Comparison of ENCODE assay signal across 7 mouse cellular contexts in the genomic region with DNA sequence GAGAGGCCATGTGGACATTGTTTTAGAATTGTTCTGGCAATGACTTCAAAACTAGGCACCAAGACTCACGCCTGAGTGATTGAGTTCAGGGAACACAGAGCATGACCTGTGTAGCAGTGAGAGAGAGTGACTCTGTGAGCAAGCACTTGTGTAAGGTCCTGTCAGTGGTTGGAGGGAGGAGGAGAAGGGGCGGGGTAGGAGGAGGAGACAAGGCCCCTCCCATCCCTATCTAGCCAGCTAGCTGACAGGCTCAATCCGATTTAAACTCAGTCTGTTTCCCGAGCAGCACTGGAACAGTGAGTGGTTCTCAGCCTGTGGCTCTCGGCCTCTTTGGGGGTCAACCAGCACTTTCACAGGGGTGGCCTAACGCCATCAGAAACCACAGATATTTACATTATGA. TPM values are rescaled to one million over a fixed set of nuclear protein-coding genes. Genes with fewer than 3 reads are reported as not detected.
A peak's percentile ranks its signal among the peaks of the same experiment; 100 is the strongest.
DNase-seq lines count a peak whose midpoint lies in the region; ATAC-seq and TF ChIP-seq lines count a peak whose summit lies in the region.

No protein-coding gene starts in this region.

- no peak for TF ChIP-seq CTCF in Patski (IDR thresholded peaks at IDR 0.05)
- no peak for TF ChIP-seq CTCF in intestine, postnatal 0 days (IDR thresholded peaks at IDR 0.05; ENCODE audit: low read depth)
- no peak for TF ChIP-seq CTCF in lung, postnatal 0 days (IDR thresholded peaks at IDR 0.05)

- no peak overlapping the region for H3K4me2 ChIP-seq in intestine, postnatal 0 days (replicated peaks; ENCODE audit: low read depth)
- no peak overlapping the region for H3K4me2 ChIP-seq in lung, postnatal 0 days (replicated peaks; ENCODE audit: low read depth, low read length)

- H3K36me3 ChIP-seq in intestine, postnatal 0 days (ENCODE audit: control insufficient read depth, insufficient read depth) = peaks cover 34% of the 10 kb centered on the region
- H3K36me3 ChIP-seq in lung, postnatal 0 days (ENCODE audit: insufficient read depth, low read length) = peaks cover 10% of the 10 kb centered on the region

- CTCF ChIA-PET in Patski (lab: Charles Lee) = no interaction called here

- no peak overlapping the region for H3K4me3 ChIP-seq in intestine, postnatal 0 days (ENCODE audit: low read depth, low read length)
- H3K4me3 ChIP-seq in lung, postnatal 0 days (ENCODE audit: low read depth, low read length) = no peak overlapping the region

- 14% methylated on average over 6 of the region's 6 CpGs for WGBS in intestine, postnatal 0 days
- 21% methylated on average over 6 of the region's 6 CpGs for WGBS in lung, postnatal 0 days

- peak; percentile 78 for ATAC-seq in Patski
- ATAC-seq in erythroblast, adult 5-6 weeks (replicated peaks; ENCODE audit: low FRiP score, poor library complexity, severe bottlenecking) = peak; percentile 91
- ATAC-seq in intestine, postnatal 0 days = peak; percentile 93
- peak; percentile 97 for ATAC-seq in lung, postnatal 0 days

- H3K27ac ChIP-seq in intestine, postnatal 0 days (ENCODE audit: low read depth, low read length) = 0 out of 2 replicates have a peak overlapping the region, but pooled peaks have one; percentile 5
- no peak overlapping the region for H3K27ac ChIP-seq in lung, postnatal 0 days (ENCODE audit: low read length)

- H3K9ac ChIP-seq in intestine, postnatal 0 days (ENCODE audit: low read depth, low read length) = no peak overlapping the region
- no peak overlapping the region for H3K9ac ChIP-seq in lung, postnatal 0 days (replicated peaks; ENCODE audit: low read depth)

- H3K4me1 ChIP-seq in intestine, postnatal 0 days (replicated peaks; ENCODE audit: control insufficient read depth, insufficient read depth, low read length) = 0 out of 2 replicates have a peak, but pooled peaks cover 4% of the 10 kb centered on the region
- no peaks in the 10 kb centered on the region; the same call in 1 of the 2 replicates for H3K4me1 ChIP-seq in lung, postnatal 0 days (ENCODE audit: insufficient read depth, low read depth, low read length)

- POLR2A ChIA-PET in Patski (lab: Charles Lee) = no interaction called here

- in situ Hi-C loops in Patski (cut with MboI; ENCODE audit: low pct_unique_long_range_greater_than_20kb) = no loop called here

- H3K27me3 ChIP-seq in Patski = no peaks in the 10 kb centered on the region
- H3K27me3 ChIP-seq in intestine, postnatal 0 days (replicated peaks; ENCODE audit: control insufficient read depth, insufficient read depth, low read length) = no peaks in the 10 kb centered on the region
- no peaks in the 10 kb centered on the region for H3K27me3 ChIP-seq in lung, postnatal 0 days (replicated peaks; ENCODE audit: insufficient read depth, low read length)

- TF ChIP-seq EP300 in lung, postnatal 0 days (IDR thresholded peaks at IDR 0.05) = no peak

- H3K9me3 ChIP-seq in intestine, postnatal 0 days (ENCODE audit: control insufficient read depth) = no peaks in the 10 kb centered on the region
- no peaks in the 10 kb centered on the region for H3K9me3 ChIP-seq in lung, postnatal 0 days (ENCODE audit: low read length)

- DNase-seq in A20 (ENCODE audit: low read depth, low spot score) (peak; percentile 33), Patski (ENCODE audit: low read depth, low spot score) (no peak)
- peak; percentile 87 for DNase-seq in lung, postnatal 0 days (ENCODE audit: low spot score)
- no peak for DNase-seq in testis, postnatal 14 days (ENCODE audit: low spot score)
- DNase-seq in T-cell, adult 2 months (ENCODE audit: low spot score) = no peak

RNA-seq across cellular contexts. Expression of gene Mtf1, which starts 15.9 kb away (rescaled TPM):
- 8.3 TPM for polyA plus RNA-seq in Patski (2021)
- 5.2 and 5.4 TPM in 2 replicates for total RNA-seq in erythroblast, adult 5-6 weeks (2015; ENCODE audit: low replicate concordance)
- total RNA-seq in erythroblast, adult 5-6 weeks (2017; ENCODE audit: low replicate concordance) = 8.6 and 17.4 TPM in 2 replicates
- 10.4 and 11.5 TPM in 2 replicates for polyA plus RNA-seq in intestine, postnatal 0 days (2015; fragmentation: Nextera tagmentation; extraction: Ambion mirVana)
- polyA plus RNA-seq in lung, postnatal 0 days (2015; fragmentation: Nextera tagmentation; extraction: Ambion mirVana) = 9.3 and 10.8 TPM in 2 replicates

RNA-seq across cellular contexts. Expression of gene Yrdc, which starts 32.7 kb away (rescaled TPM):
- 38.1 TPM for polyA plus RNA-seq in Patski (2021)
- total RNA-seq in erythroblast, adult 5-6 weeks (2015; ENCODE audit: low replicate concordance) = 8.2 and 14.0 TPM in 2 replicates
- 1.2 and 1.5 TPM in 2 replicates for total RNA-seq in erythroblast, adult 5-6 weeks (2017; ENCODE audit: low replicate concordance)
- polyA plus RNA-seq in intestine, postnatal 0 days (2015; fragmentation: Nextera tagmentation; extraction: Ambion mirVana) = 19.9 and 22.7 TPM in 2 replicates
- polyA plus RNA-seq in lung, postnatal 0 days (2015; fragmentation: Nextera tagmentation; extraction: Ambion mirVana) = 22.8 and 25.4 TPM in 2 replicates

RNA-seq across cellular contexts. Expression of gene 1110065P20Rik, which starts 33.2 kb away (rescaled TPM):
- 53.9 TPM for polyA plus RNA-seq in Patski (2021)
- 5.8 TPM in 1 of 2 replicates, not detected in the other for total RNA-seq in erythroblast, adult 5-6 weeks (2015; ENCODE audit: low replicate concordance)
- 0.70 and 3.3 TPM in 2 replicates for total RNA-seq in erythroblast, adult 5-6 weeks (2017; ENCODE audit: low replicate concordance)
- polyA plus RNA-seq in intestine, postnatal 0 days (2015; fragmentation: Nextera tagmentation; extraction: Ambion mirVana) = 58.8 and 59.4 TPM in 2 replicates
- polyA plus RNA-seq in lung, postnatal 0 days (2015; fragmentation: Nextera tagmentation; extraction: Ambion mirVana) = 65.4 and 68.7 TPM in 2 replicates

RNA-seq across cellular contexts. Expression of gene Maneal, which starts 44.2 kb away (rescaled TPM):
- not detected for polyA plus RNA-seq in Patski (2021)
- not detected in 2 replicates for total RNA-seq in erythroblast, adult 5-6 weeks (2015; ENCODE audit: low replicate concordance)
- not detected in 2 replicates for total RNA-seq in erythroblast, adult 5-6 weeks (2017; ENCODE audit: low replicate concordance)
- polyA plus RNA-seq in intestine, postnatal 0 days (2015; fragmentation: Nextera tagmentation; extraction: Ambion mirVana) = 0.17 and 0.24 TPM in 2 replicates
- polyA plus RNA-seq in lung, postnatal 0 days (2015; fragmentation: Nextera tagmentation; extraction: Ambion mirVana) = 0.08 and 0.13 TPM in 2 replicates

Comparison
In these comparisons a context has a peak if more than half of its experiments do, and no peak if none do; other contexts are left out.
1. DNase-seq: peak in A20 (single experiment) and lung, postnatal 0 days (single experiment); none in Patski (single experiment), testis, postnatal 14 days (single experiment) and T-cell, adult 2 months (single experiment).
2. Peak in every context shown above with its lines, with median percentiles within 50 percentile points of each other: ATAC-seq.